Mouse (Mus musculus) hindbrain, embryonic 15.5 days (tissue): ENCODE data around the gene Atg10. TPM values are rescaled to one million over a fixed set of nuclear protein-coding genes. Genes with fewer than 3 reads are reported as not detected.
A peak's percentile ranks its signal among the peaks of the same experiment; 100 is the strongest.

Experiments
- ATAC-seq: fragments of 200-750 bp; cut with Nextera tagmentation; 2 replicates; pipeline ENCODE4 v1.8.0; 2017; ENCODE audit warnings: low read depth, moderate number of reproducible peaks, moderate TSS enrichment; ENCODE audit not compliant: low FRiP score
- H3K27ac ChIP-seq: fragments of 300-500 bp; sonication (generic); replicated peaks from 2 replicates; pipeline ENCODE4 v1.5.1; 2015; ENCODE audit warnings: mild to moderate bottlenecking, inconsistent platforms
- H3K27me3 ChIP-seq: fragments of 300-500 bp; sonication (generic); 2 replicates; pipeline ENCODE4 v1.6.1; 2015; ENCODE audit warnings: control low read depth, inconsistent platforms
- H3K36me3 ChIP-seq: fragments of 300-500 bp; sonication (generic); 2 replicates; pipeline ENCODE4 v1.6.1; 2015; ENCODE audit warnings: control low read depth, inconsistent platforms
- H3K4me1 ChIP-seq: fragments of 300-500 bp; sonication (generic); replicated peaks from 2 replicates; pipeline ENCODE4 v1.6.1; 2015; ENCODE audit warnings: control low read depth, inconsistent platforms
- H3K4me2 ChIP-seq: fragments of 300-500 bp; sonication (generic); 2 replicates; pipeline ENCODE4 v1.6.1; 2015; ENCODE audit warnings: moderate library complexity, mild to moderate bottlenecking, inconsistent platforms
- H3K4me3 ChIP-seq: fragments of 300-500 bp; sonication (generic); 2 replicates; pipeline ENCODE4 v1.5.1; 2015; ENCODE audit warnings: mild to moderate bottlenecking, inconsistent platforms
- H3K9ac ChIP-seq: fragments of 300-500 bp; sonication (generic); 2 replicates; pipeline ENCODE4 v1.6.1; 2015; ENCODE audit warnings: inconsistent platforms
- H3K9me3 ChIP-seq: fragments of 300-500 bp; sonication (generic); 2 replicates; pipeline ENCODE4 v1.6.1; 2016; ENCODE audit warnings: control low read depth, inconsistent platforms
- WGBS: fragments of 180-500 bp; shearing (Covaris S2); methylation state at CpG from one replicate; pipeline ENCODE4 v1.1.7; 2015; 5-methylcytosine and 5-hydroxymethylcytosine counted together
- polyA plus RNA-seq: library from polyadenylated mRNA; unstranded; fragments of >200 nt; fragmentation: Nextera tagmentation; extraction: Ambion mirVana; gene quantifications from 2 replicates; pipeline ENCODE4 v1.2.1, GENCODE M21; 2015

The Atg10 gene
- polyA plus RNA-seq, 1 experiment from 2014 or later: 13.6 TPM

- no peak for ATAC-seq
- Histone ChIP-seq H3K9ac (no peak overlapping the region), H3K9me3 (no peaks in the 10 kb centered on the region), H3K36me3 (no peaks in the 10 kb centered on the region), H3K4me2 (no peak overlapping the region), H3K4me1 (no peaks in the 10 kb centered on the region), H3K27me3 (no peaks in the 10 kb centered on the region), H3K27ac (no peak overlapping the region), H3K4me3 (no peak overlapping the region)
- WGBS: 97% methylated on average over 2 of the region's 2 CpGs
Measured at GRCm38 (mm10) chr13:91156949-91157348, 66.8 kb downstream of the Atg10 start.

- H3K4me2 ChIP-seq: no peak overlapping the region
- no peaks in the 10 kb centered on the region for H3K27me3 ChIP-seq
- 84% methylated on average over 5 of the region's 5 CpGs for WGBS
- H3K36me3 ChIP-seq: no peaks in the 10 kb centered on the region
- no peak overlapping the region for H3K9ac ChIP-seq
- no peaks in the 10 kb centered on the region for H3K4me1 ChIP-seq
- no peak overlapping the region for H3K4me3 ChIP-seq
- ATAC-seq: no peak
- H3K9me3 ChIP-seq: no peaks in the 10 kb centered on the region
- H3K27ac ChIP-seq: no peak overlapping the region
Measured at GRCm38 (mm10) chr13:91156308-91156707, 67.5 kb downstream of the Atg10 start.

- H3K36me3 ChIP-seq: no peaks in the 10 kb centered on the region
- WGBS: 81% methylated on average over 4 of the region's 4 CpGs
Measured at GRCm38 (mm10) chr13:91155429-91156207, 68.2 kb downstream of the Atg10 start.

GRCm38 (mm10) chr13:91154622-91155021 is 69.1 kb downstream of the Atg10 start:
- no peaks in the 10 kb centered on the region for H3K9me3 ChIP-seq
- H3K27me3 ChIP-seq: no peaks in the 10 kb centered on the region
- no peak for ATAC-seq
- H3K4me1 ChIP-seq: no peaks in the 10 kb centered on the region
- no peaks in the 10 kb centered on the region for H3K36me3 ChIP-seq
- H3K4me2 ChIP-seq: no peak overlapping the region
- H3K9ac ChIP-seq: no peak overlapping the region
- 76% methylated on average over 7 of the region's 7 CpGs for WGBS
- no peak overlapping the region for H3K27ac ChIP-seq
- H3K4me3 ChIP-seq: no peak overlapping the region

More at GRCm38 (mm10) chr13:91155429-91156207, 68.2 kb downstream of the Atg10 start:
- Histone ChIP-seq H3K9me3 (no peaks in the 10 kb centered on the region), H3K4me1 (no peaks in the 10 kb centered on the region), H3K4me2 (no peak overlapping the region), H3K9ac (no peak overlapping the region), H3K4me3 (no peak overlapping the region), H3K27ac (no peak overlapping the region), H3K27me3 (no peaks in the 10 kb centered on the region)
- ATAC-seq: no peak

GRCm38 (mm10) chr13:91136337-91136736 is 87.4 kb downstream of the Atg10 start:
- Histone ChIP-seq H3K4me1 (no peaks in the 10 kb centered on the region), H3K36me3 (no peaks in the 10 kb centered on the region), H3K27me3 (no peaks in the 10 kb centered on the region), H3K4me2 (no peak overlapping the region), H3K9me3 (no peaks in the 10 kb centered on the region), H3K9ac (no peak overlapping the region), H3K27ac (no peak overlapping the region), H3K4me3 (no peak overlapping the region)
- no peak for ATAC-seq

- no peak overlapping the region for H3K9ac ChIP-seq
- H3K27ac ChIP-seq: no peak overlapping the region
- H3K36me3 ChIP-seq: no peaks in the 10 kb centered on the region
- no peaks in the 10 kb centered on the region for H3K27me3 ChIP-seq
- H3K4me2 ChIP-seq: no peak overlapping the region
- no peak overlapping the region for H3K4me3 ChIP-seq
- H3K4me1 ChIP-seq: peaks cover 8% of the 10 kb centered on the region; the same call in 1 of the 2 replicates
- ATAC-seq: no peak
- H3K9me3 ChIP-seq: no peaks in the 10 kb centered on the region
- 76% methylated on average over 5 of the region's 5 CpGs for WGBS
Measured at GRCm38 (mm10) chr13:91133334-91133890, 90.4 kb downstream of the Atg10 start.

- no peaks in the 10 kb centered on the region for H3K27me3 ChIP-seq
- no peaks in the 10 kb centered on the region for H3K36me3 ChIP-seq
- peaks cover 9% of the 10 kb centered on the region; the same call in 1 of the 2 replicates for H3K4me1 ChIP-seq
- no peak overlapping the region for H3K9ac ChIP-seq
- peak overlapping the region; percentile 2; the same call in 1 of the 2 replicates for H3K4me2 ChIP-seq
- ATAC-seq: peak; percentile 77; the same call in 1 of the 2 replicates
- no peaks in the 10 kb centered on the region for H3K9me3 ChIP-seq
- H3K27ac ChIP-seq: peak overlapping the region; percentile 40
- no peak overlapping the region for H3K4me3 ChIP-seq
- 13% methylated on average over 7 of the region's 7 CpGs for WGBS
Measured at GRCm38 (mm10) chr13:91129071-91129470, 94.7 kb downstream of the Atg10 start.

GRCm38 (mm10) chr13:91128581-91128980 is 95.2 kb downstream of the Atg10 start:
- 19% methylated on average over 1 of the region's 1 CpGs for WGBS
- Histone ChIP-seq H3K4me3 (no peak overlapping the region), H3K27ac (peak overlapping the region; percentile 40), H3K9me3 (no peaks in the 10 kb centered on the region), H3K27me3 (no peaks in the 10 kb centered on the region), H3K36me3 (no peaks in the 10 kb centered on the region), H3K4me1 (peaks cover 9% of the 10 kb centered on the region; the same call in 1 of the 2 replicates), H3K9ac (no peak overlapping the region), H3K4me2 (peak overlapping the region; percentile 2)
- ATAC-seq: peak; percentile 53; the same call in 1 of the 2 replicates

- H3K9me3 ChIP-seq: no peaks in the 10 kb centered on the region
- ATAC-seq: no peak
- no peak overlapping the region for H3K4me3 ChIP-seq
- no peaks in the 10 kb centered on the region for H3K4me1 ChIP-seq
- H3K4me2 ChIP-seq: no peak overlapping the region
- no peaks in the 10 kb centered on the region for H3K36me3 ChIP-seq
- no peak overlapping the region for H3K9ac ChIP-seq
- no peak overlapping the region for H3K27ac ChIP-seq
- no peaks in the 10 kb centered on the region for H3K27me3 ChIP-seq
- WGBS: 86% methylated on average over 4 of the region's 4 CpGs
Measured at GRCm38 (mm10) chr13:91118156-91118555, 105.6 kb downstream of the Atg10 start.

GRCm38 (mm10) chr13:91114880-91115279 is 108.9 kb downstream of the Atg10 start:
- no peaks in the 10 kb centered on the region for H3K36me3 ChIP-seq
- no peak overlapping the region for H3K4me3 ChIP-seq
- no peak overlapping the region for H3K4me2 ChIP-seq
- no peak for ATAC-seq
- H3K27me3 ChIP-seq: no peaks in the 10 kb centered on the region
- H3K27ac ChIP-seq: no peak overlapping the region
- H3K4me1 ChIP-seq: no peaks in the 10 kb centered on the region
- no peaks in the 10 kb centered on the region for H3K9me3 ChIP-seq
- WGBS: 94% methylated on average over 3 of the region's 3 CpGs
- no peak overlapping the region for H3K9ac ChIP-seq

- H3K4me3 ChIP-seq: no peak overlapping the region
- H3K9ac ChIP-seq: no peak overlapping the region
- no peaks in the 10 kb centered on the region for H3K27me3 ChIP-seq
- H3K36me3 ChIP-seq: no peaks in the 10 kb centered on the region
- H3K9me3 ChIP-seq: no peaks in the 10 kb centered on the region
- no peaks in the 10 kb centered on the region for H3K4me1 ChIP-seq
- 94% methylated on average over 9 of the region's 9 CpGs for WGBS
- H3K4me2 ChIP-seq: no peak overlapping the region
- ATAC-seq: no peak
- no peak overlapping the region for H3K27ac ChIP-seq
Measured at GRCm38 (mm10) chr13:91107308-91107946, 116.3 kb downstream of the Atg10 start.

GRCm38 (mm10) chr13:91102238-91102637 is 121.5 kb downstream of the Atg10 start:
- Histone ChIP-seq H3K27me3 (no peaks in the 10 kb centered on the region), H3K4me2 (no peak overlapping the region), H3K4me1 (no peaks in the 10 kb centered on the region), H3K36me3 (no peaks in the 10 kb centered on the region), H3K27ac (no peak overlapping the region), H3K9me3 (no peaks in the 10 kb centered on the region), H3K4me3 (no peak overlapping the region), H3K9ac (no peak overlapping the region)
- no peak for ATAC-seq
- 91% methylated on average over 3 of the region's 3 CpGs for WGBS
